Mouse (Mus musculus) bone marrow, adult 2 months (tissue): ENCODE results near the gene Rap1a.

ENCODE experiments used
- CTCF ChIP-seq: fragments of 200-500 bp; IDR thresholded peaks from 2 replicates; pipeline ENCODE4 v1.5.1; 2011; ENCODE audit warnings: low read length, control low read depth; ENCODE audit not compliant: control insufficient read depth, insufficient read depth
- POLR2A ChIP-seq: fragments of 200-500 bp; IDR thresholded peaks from 2 replicates; pipeline ENCODE4 v1.6.1; 2011; ENCODE audit warnings: low read depth, mild to moderate bottlenecking, control low read depth, low read length, borderline replicate concordance; ENCODE audit not compliant: control insufficient read depth

DNA sequence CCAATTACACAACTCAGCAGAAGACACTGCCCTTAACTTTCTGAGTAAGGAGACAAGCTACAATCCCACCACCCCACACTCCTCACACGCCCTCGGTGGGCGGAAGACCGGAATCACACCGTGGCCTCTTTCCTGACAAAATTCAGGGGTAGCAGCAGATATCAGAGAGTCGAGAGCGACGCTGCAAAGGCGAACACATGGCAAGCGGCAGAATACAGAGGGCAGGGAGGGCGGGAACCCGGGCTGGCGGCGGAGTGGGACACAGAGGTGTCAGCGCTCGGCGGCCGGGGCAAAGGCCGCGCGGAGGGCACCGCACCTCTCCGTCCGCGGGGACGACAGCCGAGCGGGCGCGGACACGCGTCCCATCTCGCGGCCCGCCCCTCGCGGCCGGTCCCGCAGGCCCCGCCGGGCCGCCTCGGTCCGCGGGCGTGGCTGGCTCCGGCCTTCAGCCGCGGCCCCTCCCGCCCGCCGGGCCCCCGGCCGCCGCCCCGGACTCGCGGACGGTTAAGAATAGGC, 403 bp downstream of the Rap1a start:
- TF ChIP-seq POLR2A (no peak), CTCF (no peak)
